Mouse (Mus musculus): Measurements from ENCODE around the gene Ybey. TPM values are rescaled to one million over a fixed set of nuclear protein-coding genes. Genes with fewer than 3 reads are reported as not detected.

Gene Ybey
- 1.8 and 2.4 TPM in 2 replicates for polyA plus RNA-seq (2012; rRNA removed)

DNA sequence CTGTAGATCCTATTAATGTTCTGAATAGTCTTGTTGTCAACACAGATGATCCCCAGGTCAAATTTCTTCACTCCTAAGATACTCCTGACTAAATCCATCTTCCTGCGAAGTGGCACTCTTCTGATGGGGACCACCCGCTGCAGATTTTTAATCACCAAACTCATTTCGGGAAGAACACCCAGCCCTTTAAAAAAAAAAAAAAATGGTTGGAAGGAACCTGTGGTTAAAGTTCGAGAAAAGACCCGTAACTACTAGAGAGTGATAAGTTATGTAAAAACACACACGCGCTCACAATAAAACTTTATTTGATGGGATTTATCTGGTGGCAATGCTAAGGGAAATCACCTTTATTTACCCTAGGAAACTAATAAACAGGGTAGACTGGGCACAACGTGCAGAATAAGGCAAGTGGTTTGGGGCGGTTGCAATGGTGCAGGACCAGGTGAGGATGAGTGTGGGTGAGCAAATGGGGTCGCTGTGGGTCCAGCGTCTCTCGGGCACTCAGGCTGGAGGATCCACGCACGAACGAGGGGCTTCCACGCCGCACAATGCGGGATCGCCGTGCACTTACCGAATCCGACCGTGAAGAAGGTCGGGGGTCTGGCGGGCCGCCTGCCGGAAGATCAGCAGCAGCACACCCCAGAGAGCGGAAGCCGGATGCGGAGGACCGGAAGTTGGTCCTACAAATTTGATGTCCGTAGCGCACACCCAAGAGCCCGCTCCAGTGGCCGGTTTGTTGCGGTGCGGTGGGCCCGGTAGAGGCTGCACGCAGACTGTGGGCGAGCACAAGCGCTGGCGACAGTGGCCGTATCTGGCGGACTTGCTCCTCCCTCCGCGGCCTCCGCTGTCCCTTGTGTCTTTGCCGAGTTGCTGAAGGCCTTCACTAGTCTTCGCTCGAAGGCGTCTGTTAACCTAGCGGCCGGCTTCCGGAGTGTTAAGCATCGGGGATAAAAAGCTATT lies at the start of gene Ybey, which contains the start of gene Mcm3ap:
Gene Ybey, minus strand, starts transcription at position 912 of the 960 bp plus-strand sequence.
Gene Mcm3ap, plus strand, starts transcription at position 725 of the 960 bp plus-strand sequence.

GRCm38 (mm10) chr10:76448851-76449250 lies 20.1 kb downstream of the Ybey start, which contains the start of gene 2610028H24Rik:
2610028H24Rik (plus strand) TSS chr10:76449081.

GRCm38 (mm10) chr10:76442178-76443088 lies 26.5 kb downstream of the Ybey start, which contains the start of gene Pcnt:
Pcnt (minus strand) TSS chr10:76442786.

GRCm38 (mm10) chr10:76440281-76440680 lies 28.6 kb downstream of the Ybey start, which contains the start of gene AC141477.1:
AC141477.1 (minus strand) TSS chr10:76440444.

Other genes with a start within 250 kb of the Ybey start
- 11.8 and 15.6 TPM in 2 replicates for gene Prmt2, start 231.2 kb downstream of the Ybey start, polyA plus RNA-seq (2012; rRNA removed)
- 0.73 and 1.8 TPM in 2 replicates for gene S100b, start 215.3 kb downstream of the Ybey start, polyA plus RNA-seq (2012; rRNA removed)
- 6.3 and 13.0 TPM in 2 replicates for gene Dip2a, start 123.8 kb downstream of the Ybey start, polyA plus RNA-seq (2012; rRNA removed)
- not detected in 2 replicates for gene AC141477.1, start 28.7 kb downstream of the Ybey start, polyA plus RNA-seq (2012; rRNA removed)
- 3.5 TPM in 2 replicates for gene Pcnt, start 26.3 kb downstream of the Ybey start, polyA plus RNA-seq (2012; rRNA removed)
- gene 2610028H24Rik, start 20.0 kb downstream of the Ybey start, polyA plus RNA-seq (2012; rRNA removed): 0.10 and 0.12 TPM in 2 replicates
- 4.0 and 5.2 TPM in 2 replicates for gene Mcm3ap, start 187 bp downstream of the Ybey start, polyA plus RNA-seq (2012; rRNA removed)
- 25.2 and 26.0 TPM in 2 replicates for gene Lss, start 62.5 kb upstream of the Ybey start, polyA plus RNA-seq (2012; rRNA removed)
- gene Spatc1l, start 93.2 kb upstream of the Ybey start, polyA plus RNA-seq (2012; rRNA removed): 0.06 TPM in 1 of 2 replicates, not detected in the other
- 0.54 TPM in 1 of 2 replicates, not detected in the other for gene Ftcd, start 106.5 kb upstream of the Ybey start, polyA plus RNA-seq (2012; rRNA removed)
- 105 and 117 TPM in 2 replicates for gene Col6a2, start 154.5 kb upstream of the Ybey start, polyA plus RNA-seq (2012; rRNA removed)

Measured in stomach, adult 2 months (tissue).